Mouse (Mus musculus): ENCODE measurements at regions not wholly inside any gene's neighbourhood (a gene's known extent, or its start where the extent isn't known, plus 50 kb on each side); places are given as distances from the start of the nearest gene placed in this dataset.

DNA sequence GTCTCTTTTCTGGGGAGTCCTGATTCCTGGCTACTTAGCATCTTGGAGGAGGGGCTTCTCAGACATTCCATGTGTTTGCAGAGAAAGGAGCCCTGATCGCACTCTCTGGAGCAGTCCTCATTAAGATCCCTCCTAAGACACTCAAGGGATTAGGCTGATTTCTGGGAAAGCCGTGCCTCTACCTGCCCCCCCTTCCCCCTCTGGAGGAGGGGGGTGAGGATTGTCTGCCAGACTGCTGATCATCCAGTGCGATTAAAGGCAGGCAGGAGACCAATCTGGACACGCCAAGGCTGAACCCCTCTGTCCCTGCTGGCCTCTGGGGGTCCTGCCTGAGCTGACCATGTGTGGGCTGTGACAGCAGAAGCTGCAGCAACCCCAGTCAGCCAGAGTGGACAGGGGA is 65.4 kb downstream of the Vegfa start:
- no peak for DNase-seq (ENCODE audit: low spot score in 2 of 2)

DNA sequence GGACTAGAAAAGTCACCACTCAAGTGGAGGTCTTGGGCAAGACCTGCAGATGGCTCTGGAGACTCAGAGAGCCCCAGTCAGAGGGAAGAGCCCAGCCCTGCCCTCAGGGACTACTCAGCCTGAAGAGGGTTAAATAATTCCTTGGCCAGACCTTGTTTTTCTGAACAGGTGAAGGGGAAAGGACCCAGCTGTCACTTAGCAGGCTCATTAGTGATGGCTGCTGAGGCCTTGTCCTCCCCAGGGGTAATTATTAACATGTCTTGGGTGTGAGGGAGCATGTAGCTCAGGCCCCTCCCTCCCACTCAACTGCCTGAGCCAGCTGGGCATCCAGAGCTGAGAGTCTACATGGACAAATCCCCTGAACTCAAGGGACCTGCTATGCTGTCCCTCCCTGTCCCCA is 68.1 kb downstream of the Vegfa start:
- DNase-seq (ENCODE audit: low spot score in 2 of 2), result no peak

DNA sequence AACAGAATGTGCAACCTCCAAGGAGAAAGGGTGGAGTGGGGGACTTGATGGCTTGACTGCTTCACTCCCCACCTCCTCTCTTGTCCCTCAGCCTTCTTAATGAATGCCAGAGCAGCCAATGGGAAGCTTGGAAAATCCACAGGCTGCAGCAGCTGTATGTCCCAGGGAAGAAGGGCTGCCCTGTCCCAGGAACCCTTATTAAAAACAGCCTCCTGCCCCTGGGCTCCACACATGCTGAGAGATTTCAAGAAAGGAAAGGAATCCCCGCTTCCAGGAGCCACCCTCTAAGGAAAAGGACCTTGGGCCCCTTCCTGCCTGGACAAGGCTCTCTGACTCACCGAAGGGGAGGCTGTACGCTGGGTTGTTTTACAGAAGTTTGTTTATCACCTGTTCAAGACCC is 68.8 kb downstream of the Vegfa start:
- DNase-seq (ENCODE audit: low spot score in 2 of 2), result no peak

DNA sequence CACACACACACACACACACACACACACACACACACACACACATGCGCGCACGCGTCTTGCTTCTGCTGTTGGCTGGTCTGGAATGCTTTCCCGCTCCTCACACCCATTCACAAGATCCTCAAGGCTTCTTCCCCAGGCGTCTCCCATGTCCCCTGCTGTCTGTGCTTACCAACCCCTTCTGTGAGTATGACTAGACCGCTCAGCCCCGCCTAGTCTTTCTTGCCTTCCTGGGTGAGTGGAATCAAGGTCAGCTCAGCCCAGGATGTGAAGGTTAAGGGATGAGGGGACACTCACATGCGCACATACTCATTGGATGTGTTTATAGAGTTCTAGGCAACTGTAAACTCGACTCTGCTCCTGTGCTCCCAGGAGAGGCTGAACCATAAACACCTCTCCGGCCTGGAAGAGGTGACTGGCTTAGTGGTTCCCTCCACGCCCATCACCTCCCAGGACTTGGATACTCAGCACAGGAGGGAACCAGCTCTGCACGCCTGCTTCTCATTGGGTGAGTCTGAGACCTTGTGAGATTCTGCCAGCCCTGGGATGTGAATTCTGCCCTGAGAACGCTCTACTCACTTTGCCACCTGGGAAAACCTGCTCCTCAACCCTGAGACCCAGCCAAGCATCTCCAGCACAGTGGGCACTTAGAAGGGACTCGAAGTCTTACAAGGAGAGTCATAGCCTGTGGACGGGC is 70.4 kb downstream of the Vegfa start:
- no peak for DNase-seq (ENCODE audit: low spot score in 2 of 2)

DNA sequence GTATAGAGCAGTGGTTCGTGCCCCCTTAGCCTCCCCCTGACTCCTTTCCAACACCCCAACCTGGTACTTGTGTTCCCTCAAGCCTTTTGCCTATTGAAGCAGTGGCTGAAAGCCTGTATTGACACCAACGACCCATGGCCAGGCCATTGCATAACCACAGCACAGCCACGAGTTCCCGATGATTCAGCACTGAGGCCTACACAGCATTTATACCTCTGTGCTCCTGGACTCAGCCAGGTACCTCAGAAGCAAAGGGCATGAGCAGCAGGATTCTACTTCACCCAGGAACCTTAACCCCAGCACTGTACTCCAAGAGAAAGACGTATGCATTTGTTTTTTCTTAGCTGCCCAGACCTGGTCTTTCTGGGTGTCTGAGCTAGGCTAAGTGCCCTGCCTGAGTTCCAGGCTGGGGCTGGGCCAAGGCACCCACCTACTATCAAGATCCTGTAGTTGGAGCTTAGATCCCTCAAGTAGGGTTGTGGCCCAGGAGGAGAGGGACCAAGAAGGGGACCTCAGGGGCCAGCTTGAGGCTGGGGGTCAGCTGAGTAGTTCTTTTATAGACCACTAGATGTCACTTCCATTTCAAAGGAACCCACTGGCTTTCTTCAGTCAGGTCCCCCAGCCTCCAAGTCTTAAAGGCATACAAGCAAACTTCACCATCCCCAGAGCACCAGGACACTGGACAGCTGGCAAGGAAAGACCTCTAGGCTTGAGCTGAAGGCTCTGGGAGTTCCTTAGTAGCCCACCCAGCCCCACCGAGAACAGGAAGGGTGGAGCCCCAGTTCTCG is 73.9 kb downstream of the Vegfa start:
- no peak for DNase-seq (ENCODE audit: low spot score in 2 of 2)

DNA sequence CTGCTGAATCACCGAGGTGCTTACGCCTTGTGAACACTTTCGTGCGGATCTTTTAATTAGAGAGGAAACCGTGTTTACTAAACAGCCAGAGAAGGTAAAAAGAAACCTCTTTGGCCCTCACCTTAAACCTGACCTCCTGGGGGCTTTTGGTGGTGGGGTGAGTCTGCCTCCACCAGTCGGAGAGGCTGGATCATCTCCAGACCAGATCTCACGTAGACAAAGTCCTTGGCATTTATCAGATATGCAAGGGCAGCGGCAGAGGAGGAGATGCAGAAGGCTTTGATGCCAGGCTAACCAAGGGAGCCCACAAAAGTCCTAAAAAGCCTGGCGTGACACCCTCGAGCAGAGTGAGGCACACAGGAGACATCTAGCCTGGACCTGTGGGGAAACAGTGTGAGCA is 76.7 kb downstream of the Vegfa start:
- DNase-seq (ENCODE audit: low spot score in 2 of 2), result no peak

DNA sequence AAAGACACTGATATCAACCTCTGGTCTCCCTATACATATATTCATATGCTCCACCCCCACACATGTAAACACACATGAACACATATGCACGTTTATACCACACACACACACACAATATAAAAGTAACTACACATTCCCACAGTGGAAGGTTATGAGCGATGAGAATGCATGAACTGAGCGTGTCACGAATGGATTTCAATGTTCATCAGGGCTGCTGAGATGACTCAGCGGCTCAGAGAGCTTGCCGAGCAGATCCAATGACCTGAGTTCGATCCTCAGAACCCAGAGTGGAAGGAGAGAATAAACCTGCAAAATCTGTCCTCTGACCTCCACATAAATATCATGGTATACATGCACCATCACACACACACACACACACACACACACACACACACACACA is 77.3 kb downstream of the Vegfa start:
- DNase-seq (ENCODE audit: low spot score in 2 of 2), result no peak

DNA sequence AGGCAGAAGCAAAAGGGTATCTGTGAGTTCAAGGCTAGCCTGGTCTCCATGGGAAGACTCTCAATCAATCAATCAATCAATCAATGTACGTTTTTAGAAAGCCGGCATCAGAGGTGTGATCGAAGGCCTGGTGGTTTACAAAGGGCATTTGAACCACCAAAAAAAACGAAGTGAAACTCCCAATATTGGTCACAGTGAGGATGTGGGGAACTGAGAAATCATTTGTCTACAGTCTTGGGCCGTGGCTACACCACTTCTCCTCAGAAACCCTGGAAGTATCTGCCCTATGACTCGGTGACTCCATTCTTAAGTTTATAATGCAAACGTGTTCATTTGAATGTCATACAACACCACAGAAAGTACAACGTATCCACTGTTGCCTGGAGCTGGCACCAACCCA is 78.6 kb downstream of the Vegfa start:
- DNase-seq (ENCODE audit: low spot score in 2 of 2), result no peak

DNA sequence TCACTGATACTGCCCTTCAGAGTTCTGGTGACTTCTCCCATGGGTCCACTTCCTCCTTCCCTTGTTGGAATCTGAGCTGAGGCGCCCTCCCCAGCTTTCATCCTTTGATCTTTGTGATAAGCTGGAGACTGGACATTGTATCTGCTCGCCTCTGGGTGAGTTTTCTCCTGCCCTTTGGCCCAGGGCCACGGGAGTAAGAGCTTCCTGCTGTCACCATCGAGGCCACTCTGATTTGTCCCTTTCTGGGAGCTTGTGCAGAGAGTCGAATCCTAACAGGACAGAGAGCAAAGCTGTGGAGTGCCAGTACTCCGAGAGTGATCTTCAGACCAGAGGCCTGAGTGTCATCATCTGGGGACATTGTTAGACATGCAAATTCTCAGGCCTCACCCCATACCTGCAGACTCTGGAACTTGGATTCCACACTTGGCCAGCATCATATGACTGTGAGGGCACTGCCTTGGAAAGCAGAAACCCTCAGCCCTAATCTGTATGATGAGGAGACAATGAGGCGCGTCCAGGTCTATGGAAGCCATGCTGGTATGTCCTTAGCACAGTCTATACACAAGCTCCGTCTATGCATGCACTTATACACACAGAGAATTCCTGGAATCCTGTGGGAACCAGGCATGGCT is 81.5 kb downstream of the Vegfa start:
- DNase-seq (ENCODE audit: low spot score in 2 of 2), result no peak

DNA sequence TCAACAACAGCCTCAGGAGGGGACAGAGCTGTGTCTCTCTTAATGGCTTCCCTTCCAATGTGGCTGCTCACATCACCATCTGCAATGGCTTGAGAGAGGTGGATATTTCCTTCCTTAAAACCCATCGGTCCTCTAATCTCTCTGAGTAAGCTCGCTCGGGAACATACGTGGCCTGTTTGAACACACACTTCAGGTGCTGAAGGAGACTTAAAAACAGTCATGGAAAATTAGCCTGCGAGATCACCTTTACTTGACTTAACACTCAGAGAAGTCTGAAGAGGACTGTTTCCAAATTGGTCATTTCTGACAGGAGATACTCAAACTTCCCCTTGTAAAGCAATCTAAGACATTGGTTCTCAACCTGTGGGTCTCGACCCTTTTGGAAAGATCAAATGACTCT is 83.0 kb downstream of the Vegfa start:
- DNase-seq (ENCODE audit: low spot score in 2 of 2), result no peak

DNA sequence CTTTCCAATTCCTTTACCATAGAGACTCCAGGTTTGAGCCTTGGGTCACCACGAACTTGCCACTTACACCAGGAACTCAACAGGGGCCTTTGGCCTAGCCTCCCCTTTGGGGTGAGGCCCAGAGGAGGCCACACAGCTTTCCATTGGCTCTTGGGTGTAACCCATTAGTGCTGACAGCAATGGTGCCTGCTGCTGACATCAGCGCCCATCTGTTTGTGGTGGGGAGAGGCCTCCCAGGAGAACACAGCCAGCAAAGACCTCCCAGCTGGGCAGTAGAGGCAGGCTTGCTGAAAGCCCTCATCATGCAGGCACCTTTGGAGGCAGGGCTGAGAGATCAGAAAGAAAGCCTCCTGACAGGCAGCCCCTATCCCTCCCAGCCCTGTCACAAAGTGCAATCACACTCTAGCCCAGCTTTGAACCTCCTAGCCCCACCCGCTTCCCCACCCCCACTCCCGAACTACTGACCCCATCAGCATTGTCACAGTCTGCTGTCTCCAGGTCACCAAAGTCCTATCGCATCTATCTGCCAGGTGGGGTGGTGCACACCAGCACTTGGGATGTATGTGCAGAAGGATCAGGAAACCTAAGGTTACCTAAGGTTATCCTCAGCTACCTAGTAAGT is 83.7 kb downstream of the Vegfa start:
- no peak for DNase-seq (ENCODE audit: low spot score in 2 of 2)

DNA sequence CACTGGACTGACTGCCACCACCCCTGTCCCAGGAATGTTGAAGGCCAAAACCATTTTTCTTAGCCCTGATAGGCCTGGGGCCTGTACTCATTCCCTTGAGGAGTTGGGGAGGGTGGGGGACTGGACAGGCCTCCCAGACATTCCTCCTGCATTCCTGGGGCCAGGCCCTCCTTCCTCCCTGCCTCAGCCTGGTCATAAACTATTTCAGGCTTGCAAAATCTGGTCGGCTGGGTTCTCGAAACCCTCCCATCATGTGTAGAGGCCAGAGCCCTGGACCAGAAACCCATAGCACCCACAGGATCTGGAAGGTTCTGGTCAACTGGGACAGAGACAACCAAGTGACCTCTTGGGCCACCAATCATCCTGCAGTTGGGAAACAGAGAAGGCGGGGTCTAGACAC is 87.2 kb downstream of the Vegfa start:
- DNase-seq (ENCODE audit: low spot score in 2 of 2), result no peak

DNA sequence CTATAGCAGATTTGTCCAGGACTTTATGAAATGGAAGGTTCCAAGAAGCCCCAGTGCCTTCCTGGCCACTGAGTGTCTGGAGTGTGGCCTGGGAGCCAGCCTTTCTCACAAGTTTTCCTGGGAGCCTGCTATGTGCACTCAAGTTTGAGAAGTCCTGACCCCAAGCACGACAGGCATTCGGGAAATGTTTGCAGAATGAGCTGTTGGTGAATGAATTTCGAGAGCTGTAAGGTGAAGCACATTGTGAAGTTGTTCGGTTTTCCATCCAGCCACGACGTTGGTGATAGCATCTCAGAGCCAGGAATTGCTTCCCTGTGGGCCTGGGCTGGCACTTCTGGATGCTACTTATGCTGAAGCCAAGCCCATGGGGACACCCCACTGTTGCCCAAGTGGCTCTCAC is 88.9 kb downstream of the Vegfa start:
- DNase-seq (ENCODE audit: low spot score in 2 of 2), result no peak

DNA sequence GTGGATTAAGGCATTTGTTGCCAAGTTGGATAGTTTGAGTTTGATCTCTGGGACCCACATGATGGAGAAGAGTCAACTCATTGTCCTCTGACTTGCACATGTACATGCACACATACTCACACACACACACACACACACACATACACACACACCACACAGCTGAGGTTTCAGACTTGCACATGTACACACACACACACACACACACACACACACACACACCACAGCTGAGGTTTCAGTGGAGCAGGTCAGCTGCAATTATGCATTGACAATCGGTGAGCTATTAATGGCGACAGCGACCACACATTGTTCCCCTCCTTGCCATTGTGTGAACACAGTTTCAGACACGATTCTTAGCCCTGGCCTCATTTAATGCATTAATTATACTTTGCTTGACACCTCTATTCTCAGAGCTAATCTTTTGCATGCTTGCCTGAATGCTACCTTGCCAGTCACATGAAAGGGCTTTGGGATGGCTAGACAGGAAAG is 90.2 kb downstream of the Vegfa start:
- no peak for DNase-seq (ENCODE audit: low spot score in 2 of 2)

DNA sequence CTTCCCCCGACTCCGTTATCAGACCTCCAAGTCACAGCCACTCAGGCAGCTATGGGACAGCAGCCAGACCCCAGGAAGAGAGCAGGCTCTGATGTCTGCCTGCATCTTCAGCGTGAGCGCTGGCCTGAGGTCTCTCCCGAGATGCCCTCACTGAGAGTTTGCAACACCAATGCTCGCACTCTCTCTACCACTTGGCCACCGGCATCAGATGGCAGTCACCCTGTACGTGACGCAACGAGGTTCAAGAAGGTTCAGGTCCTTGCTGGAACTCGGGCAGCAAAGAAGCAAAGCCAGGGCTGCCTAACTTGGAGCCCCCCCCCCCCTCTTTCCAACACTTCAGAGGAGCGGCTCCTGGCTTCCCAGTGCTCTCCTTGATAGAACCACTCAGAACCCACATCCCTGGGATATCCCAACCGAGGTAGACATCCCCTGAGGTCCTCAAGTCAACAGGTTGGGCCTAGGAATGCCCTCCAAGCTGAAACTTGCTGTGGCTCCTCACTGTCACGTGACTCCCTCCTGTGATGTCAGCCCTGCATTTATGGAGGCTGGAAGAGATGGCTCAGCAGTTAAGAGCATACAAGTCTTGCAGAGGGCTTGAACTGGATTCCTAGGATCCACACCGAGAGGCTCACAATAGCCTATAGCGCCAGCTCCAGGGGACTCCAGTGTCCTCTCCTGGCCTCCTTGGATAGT is 91.9 kb downstream of the Vegfa start:
- no peak for DNase-seq (ENCODE audit: low spot score in 2 of 2)

DNA sequence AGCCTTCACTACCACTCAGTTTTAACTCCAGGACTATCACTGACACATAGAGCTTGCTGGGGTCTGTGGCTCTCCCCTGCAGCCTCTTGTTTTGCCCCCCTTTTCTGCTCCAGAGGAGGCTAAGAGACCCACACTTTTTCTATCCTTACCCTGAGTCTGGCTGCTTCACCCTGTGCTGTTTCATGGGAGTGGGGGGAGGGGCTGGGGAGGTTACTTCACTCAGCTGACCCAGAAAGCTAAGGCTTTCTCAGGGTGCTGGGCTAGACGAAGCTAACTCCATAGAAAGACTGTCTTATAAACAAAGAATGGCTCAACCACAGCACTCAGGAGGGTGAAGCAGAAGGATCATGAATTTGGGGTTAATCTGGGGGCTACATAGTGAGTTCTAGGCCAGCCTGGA is 93.9 kb downstream of the Vegfa start:
- no peak for DNase-seq (ENCODE audit: low spot score in 2 of 2)

DNA sequence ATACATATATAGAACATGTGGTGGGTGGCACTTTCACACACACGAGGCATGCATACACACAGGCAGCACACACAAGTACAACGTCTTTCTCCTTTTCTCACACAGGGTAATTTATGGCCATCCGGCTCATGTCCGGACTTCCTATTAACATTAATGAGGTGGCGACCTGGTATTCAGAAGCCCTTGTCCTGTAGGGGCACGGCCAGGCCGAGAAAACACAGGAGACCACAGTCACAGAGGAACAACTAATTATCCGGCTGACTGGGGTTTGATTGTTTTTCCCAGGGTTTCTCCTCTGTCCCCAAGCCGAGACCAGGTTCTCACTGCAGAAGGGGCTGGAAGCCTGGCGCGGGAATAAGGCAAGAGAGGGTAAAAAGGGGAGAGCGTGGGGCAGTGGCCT is 95.6 kb downstream of the Vegfa start:
- no peak for DNase-seq (ENCODE audit: low spot score in 2 of 2)

DNA sequence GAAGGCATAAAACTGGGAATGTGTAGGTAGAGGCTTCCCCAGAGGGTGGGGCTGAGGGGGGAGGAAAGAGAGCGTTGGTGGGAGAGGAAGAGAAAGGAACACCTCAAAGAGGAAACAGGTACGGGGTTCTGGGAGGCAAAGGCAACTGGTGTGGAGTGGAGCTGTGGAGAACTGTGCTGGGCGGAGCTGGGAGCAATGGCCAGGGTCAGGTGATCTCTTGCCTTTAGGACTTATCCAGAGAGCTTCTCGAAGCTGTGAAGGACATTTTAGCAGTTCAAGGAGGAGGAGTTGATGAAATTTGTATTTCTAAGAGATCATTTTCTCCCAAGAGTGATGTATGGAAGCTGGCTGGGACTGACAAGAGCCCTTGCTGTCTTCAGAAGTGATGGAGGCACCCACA is 96.9 kb downstream of the Vegfa start:
- no peak for DNase-seq (ENCODE audit: low spot score in 2 of 2)

DNA sequence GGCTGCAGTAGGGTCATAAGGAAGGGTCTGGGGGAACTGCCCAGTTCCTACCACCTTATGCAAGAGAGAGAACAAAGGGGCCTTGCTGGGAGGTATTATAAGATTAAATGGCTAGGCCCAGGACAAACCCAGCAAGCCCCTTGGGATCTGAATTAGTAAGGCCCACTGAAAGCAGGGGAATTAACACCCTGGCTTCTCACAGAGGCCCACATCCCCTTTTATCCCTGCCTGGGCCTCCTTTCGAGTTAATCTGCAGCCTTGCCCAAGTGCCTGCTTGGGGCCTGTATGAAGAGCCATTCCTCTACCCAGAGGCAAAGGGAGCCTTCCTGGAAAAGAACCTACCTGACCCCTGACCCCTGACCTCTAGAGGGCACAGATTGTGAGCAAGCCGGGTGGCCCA is 98.2 kb downstream of the Vegfa start:
- DNase-seq (ENCODE audit: low spot score in 2 of 2), result no peak

DNA sequence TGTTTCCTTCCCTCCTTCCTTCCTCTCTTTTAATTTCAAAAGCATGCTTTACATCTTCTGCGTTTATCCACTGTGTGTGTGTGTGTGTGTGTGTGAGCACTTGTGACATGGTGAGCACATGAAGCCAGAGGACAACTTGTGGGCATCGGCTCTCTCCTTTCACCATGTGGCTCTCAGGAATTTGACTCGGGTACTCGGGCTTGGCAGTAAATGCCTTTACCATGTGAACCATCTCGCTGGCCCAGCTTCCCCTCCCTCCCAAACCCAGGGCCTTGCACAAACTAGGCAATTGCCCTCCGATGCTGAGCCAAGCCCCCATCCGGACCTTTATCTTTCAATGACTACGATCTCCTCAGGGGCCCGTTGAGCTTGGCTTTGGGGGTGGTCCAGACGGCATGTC is 99.1 kb downstream of the Vegfa start:
- no peak for DNase-seq (ENCODE audit: low spot score in 2 of 2)

DNA sequence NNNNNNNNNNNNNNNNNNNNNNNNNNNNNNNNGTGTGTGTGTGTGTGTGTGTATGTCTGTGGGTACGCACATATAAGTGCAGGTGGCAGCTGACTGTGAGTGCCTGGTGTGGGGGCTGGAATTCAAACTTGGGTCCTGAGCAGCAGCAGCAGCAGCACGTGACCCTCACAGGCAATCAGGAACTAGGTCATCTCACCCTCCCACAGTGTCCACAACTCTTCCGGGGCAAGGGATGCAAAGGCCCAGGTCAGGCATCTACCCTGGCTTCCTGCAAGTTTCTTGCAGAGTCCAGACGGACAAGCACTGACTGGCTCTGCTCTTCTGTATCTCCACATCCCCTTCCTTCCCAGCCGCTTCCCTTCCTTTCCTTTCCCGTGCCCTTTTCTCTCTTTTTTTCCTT is 99.6 kb downstream of the Vegfa start:
- DNase-seq (ENCODE audit: low spot score in 2 of 2), result no peak

DNA sequence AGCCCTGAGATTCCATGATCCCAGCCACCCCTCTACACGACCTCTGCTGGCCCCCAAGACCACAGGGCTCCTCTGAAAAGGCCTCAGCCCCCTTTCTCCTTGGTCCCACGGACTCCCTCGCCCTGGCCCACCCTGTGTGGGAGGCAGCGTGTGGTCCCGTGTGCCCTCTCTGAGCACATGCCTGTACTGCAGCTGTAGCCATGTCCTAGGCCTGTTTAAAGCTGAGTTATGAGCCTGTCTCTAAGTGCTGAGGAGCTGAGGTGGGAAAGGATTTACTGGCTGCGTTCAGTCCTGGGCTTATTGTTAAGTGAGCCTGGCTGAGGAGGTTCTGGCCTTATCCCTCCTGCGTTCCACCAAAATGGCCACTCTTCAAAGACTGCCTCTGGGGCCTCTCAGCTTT is 102.6 kb downstream of the Vegfa start:
- DNase-seq (ENCODE audit: low spot score in 2 of 2), result no peak

Measured in frontal cortex, postnatal 14 days (tissue).